Mouse (Mus musculus) urinary bladder, postnatal 4 days (tissue): ENCODE data around the gene Phf1.

ENCODE experiments used
- DNase-seq, 2 experiments: peaks; one replicate each; pipeline ENCODE4 v3.0.0; 2021 to 2022; ENCODE audit warnings: low spot score in 2 of 2

Phf1 gene

DNA sequence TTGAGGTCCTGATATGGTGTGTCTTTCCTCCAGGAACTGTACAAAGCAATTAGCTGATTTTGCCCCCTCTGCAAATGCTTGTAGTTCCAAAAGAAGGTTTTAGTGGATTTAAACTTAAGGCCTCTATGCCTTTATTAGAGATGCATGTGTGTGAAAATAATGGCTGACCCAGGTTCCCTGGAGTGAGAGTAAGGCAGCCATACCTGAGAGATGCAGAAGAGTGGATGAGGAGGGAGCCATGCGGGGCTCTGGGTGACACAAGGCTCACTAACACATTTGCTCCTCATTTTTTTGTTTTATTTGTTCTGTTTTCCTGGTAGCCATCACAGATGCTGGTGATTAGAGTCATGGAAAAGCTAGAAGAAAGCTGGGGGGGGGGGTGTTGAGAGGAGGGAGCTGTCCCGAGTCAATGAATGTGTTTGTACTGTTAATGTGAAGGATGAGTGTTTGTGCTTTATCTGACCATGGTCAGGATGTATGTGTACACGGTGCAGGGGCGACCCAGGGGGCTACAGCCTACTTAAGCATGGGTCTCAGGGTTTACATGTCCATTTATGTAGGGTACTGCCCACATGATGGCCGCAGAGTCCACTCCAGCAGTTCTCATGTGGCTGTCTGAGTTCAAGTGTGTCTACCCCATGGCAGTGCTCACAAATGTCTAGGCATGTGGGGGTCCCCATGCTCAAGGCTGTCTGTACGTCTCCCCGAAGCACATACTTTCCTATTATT is 17.9 kb downstream of the Phf1 start:
- no peak for DNase-seq

- DNase-seq = peak; percentile 74 to 85
Observed at GRCm38 (mm10) chr17:26951406-26951805, 18.6 kb downstream of the Phf1 start.

GRCm38 (mm10) chr17:26951952-26952877 is 19.4 kb downstream of the Phf1 start:
- DNase-seq = peak in 1 of 2 experiments; percentile 59

DNA sequence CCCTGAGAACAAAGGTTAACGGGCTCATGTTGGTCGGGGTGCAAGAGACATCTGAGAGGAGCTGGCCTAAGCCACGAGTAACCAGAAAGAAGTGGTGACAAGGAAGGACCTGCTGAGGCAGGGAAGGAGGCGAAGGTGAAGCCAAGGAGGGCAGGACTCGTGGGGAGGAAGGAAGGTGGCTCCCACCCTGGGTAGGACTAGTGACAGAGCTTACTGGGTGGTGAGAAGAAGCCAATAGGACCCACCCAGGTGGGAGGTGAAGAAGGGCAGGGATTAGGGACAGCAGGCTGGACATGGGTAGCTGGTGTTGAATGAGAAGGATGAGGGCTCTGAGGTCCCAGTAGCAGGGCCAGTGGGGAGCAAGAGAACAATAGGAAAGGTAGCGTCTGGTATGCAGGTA is 20.3 kb downstream of the Phf1 start:
- DNase-seq = no peak

DNA sequence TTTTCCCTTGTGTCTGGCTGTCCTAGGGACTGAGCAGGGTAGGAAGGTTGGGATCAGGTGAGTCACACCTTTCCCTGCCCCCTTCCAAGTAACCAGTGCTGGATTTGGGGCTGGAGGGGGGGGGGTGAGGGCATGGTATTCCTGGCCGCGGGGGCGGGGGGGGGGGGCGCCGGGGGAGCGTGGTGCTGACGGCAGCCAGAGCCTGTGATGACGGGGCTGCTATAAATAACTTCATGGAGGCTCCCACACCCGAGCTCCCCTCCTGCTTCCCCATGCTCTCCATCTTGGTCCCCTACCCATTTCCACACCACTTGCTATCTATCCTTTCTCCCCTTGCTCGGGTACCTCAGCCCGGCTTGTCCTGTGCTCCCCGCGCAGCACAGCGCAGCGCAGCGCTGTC is 20.9 kb downstream of the Phf1 start:
- no peak for DNase-seq

GRCm38 (mm10) chr17:26956309-26956708 is 23.5 kb downstream of the Phf1 start:
- no peak for DNase-seq

DNA sequence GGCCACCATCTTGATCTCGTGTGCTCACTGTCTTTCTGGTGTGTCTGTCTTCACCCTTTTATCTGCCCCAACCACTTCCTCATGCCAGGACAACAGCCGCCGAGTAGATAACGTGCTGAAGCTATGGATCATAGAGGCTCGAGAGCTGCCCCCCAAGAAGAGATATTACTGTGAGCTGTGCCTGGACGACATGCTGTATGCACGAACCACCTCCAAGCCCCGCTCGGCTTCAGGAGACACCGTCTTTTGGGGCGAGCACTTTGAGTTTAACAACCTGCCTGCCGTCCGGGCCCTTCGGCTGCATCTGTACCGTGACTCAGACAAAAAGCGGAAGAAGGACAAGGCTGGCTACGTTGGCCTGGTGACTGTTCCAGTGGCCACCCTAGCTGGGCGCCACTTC is 24.0 kb downstream of the Phf1 start:
- no peak for DNase-seq

DNA sequence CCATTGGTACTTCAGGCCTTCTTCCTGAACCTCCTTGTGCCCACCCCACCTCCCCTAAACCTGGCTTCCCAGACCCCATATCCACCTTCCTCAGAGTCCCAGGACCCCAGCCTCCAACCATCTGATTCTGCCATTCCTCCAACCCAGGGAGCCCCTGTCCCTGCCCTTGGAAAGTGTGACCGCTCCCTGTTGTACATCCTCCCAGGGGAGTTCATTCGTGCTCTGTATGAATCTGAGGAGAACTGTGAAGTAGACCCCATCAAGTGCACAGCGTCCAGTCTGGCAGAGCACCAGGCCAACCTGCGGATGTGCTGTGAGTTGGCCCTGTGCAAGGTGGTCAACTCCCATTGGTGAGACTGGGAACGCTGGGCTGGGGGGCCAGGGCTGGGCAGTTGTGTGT is 25.0 kb downstream of the Phf1 start:
- DNase-seq = no peak

- no peak for DNase-seq
Observed at GRCm38 (mm10) chr17:26958880-26959279, 26.0 kb downstream of the Phf1 start.

DNA sequence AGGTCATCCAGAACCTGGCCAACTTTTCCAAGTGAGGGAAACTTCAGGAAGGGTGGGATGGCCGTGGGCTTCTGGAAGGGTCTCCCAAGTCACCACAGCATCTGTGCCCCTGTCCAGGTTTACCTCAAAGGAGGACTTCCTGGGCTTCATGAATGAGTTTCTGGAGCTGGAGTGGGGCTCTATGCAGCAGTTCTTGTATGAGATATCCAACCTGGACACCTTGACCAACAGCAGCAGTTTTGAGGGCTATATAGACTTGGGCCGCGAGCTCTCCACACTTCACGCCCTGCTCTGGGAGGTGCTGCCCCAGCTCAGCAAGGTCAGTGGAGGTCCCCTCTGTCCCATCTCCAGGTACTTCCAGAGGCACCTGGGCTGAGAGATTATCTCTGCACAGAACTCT is 27.0 kb downstream of the Phf1 start:
- no peak for DNase-seq

GRCm38 (mm10) chr17:26961572-26962240 is 28.9 kb downstream of the Phf1 start:
- DNase-seq = no peak

GRCm38 (mm10) chr17:26966993-26967392 is 34.1 kb downstream of the Phf1 start:
- DNase-seq = no peak

DNA sequence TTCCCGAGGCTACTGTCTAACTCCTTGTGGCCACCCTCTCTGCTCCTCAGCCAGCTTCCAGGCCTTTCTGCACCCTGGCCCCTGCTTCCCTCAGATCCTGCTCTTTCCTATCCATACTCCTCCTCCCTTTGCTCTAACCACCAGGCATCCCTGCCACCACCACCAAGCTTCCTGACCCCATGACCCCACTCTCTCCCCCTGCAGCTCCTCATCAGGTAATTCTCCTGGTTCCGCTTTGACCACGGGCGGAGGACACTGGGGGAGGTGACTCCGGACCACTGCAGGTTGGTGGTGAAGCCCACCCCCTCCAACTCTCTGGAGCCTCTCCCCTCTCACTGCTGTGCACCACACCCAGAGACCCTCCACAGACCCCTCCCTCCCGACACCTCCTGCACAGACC is 34.6 kb downstream of the Phf1 start:
- DNase-seq = no peak

DNA sequence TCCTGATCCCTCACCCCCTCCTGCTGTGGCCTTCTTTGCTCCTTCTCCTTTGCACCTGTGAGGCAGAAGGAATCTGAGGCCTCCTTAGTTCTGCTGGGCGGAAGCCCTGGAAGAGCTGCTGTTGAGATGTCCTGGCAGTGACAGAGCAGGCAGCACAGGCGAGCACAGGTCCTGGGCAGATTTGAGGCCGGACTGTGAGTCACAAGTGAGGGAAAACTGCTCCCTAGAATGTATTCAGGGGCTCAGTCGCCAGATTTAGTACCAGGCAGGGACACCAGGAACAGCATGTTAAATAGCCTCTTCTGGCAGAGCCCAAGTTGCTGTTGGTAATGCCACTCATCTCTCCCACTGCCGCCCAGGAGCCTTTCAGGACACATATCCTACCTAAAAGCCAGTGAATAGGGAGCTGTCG is 35.4 kb downstream of the Phf1 start:
- DNase-seq = no peak

- DNase-seq = no peak
Observed at GRCm38 (mm10) chr17:26969257-26969656, 36.4 kb downstream of the Phf1 start.

DNA sequence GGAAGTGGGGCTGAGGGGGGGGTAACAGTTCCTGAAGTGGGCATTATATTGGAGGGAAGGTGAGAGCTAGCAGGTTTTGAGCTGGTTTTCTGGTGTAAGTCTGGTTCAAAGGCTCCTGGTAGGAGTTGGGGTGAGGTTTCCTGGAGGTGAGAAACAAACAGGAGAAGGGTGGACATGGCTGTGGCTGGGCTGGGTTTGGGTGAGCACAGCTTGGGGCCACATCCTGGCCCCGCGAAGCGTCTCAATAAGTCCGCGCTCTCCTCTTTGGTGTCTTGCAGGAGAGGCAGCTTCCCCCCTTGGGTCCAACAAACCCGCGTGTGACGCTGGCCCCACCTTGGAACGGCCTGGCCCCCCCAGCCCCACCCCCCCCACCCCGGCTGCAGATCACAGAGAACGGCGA is 37.4 kb downstream of the Phf1 start:
- DNase-seq = no peak

GRCm38 (mm10) chr17:26971247-26971905 is 38.5 kb downstream of the Phf1 start:
- no peak for DNase-seq

DNA sequence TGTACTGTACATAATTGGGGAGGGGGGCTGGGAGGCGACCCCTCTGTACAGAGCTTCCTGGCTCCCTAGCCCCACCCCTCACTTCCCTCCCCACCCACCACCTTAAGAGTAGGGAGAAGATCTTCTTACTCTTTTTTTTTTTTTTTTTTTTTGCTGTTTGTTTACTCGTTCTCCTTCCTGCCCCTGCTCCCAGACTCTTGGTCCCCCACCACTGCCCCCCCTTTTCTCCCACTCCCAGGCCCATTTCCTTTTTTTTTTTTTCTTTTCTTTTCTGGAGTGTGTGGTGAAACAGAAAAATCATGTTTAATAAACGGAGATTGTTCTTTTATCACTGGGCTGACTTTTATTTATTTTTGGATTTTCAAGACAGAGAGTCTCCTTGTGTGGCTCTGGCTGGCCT is 39.3 kb downstream of the Phf1 start:
- no peak for DNase-seq

GRCm38 (mm10) chr17:26972703-26973574 is 40.1 kb downstream of the Phf1 start, which contains the start of gene Zbtb9:
Zbtb9 (plus strand) TSS chr17:26973167.
- peak; percentile 96 to 97 for DNase-seq

- DNase-seq = no peak
Observed at GRCm38 (mm10) chr17:26974547-26974946, 41.7 kb downstream of the Phf1 start.

DNA sequence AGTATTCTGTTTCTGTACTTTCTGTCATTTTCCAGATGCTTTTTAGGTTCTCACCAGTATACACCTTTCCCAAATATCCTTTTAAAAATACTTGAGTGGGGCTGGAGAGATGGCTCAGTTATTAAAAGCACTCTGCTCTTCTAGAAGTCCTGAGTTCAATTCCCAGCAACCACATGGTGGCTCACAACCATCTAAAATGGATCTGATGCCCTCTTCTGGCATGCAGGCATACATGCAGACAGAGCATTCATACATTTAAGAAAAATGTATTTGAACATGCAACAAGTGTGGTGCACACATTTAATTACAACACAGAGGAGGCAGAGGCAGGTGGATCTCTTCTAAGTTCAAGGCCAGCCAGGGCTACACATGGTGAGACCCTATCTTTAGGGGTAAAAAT is 42.6 kb downstream of the Phf1 start:
- DNase-seq = no peak
